Mouse (Mus musculus) activated CD4-positive, CD25-positive, alpha-beta regulatory T cell (primary cell): Measurements from ENCODE around the gene Olfr122. TPM values are rescaled to one million over a fixed set of nuclear protein-coding genes. Genes with fewer than 3 reads are reported as not detected.

Experiments
- polyA plus RNA-seq, 2 experiments: library from polyadenylated mRNA; unstranded; fragments of 100-300 nt; shearing (Covaris generic); gene quantifications; one replicate each; pipeline ENCODE4 v1.2.1; 2017

Gene Olfr122
- under 1 TPM in 1 of 2 experiments, not detected in 1; 0.29 TPM for polyA plus RNA-seq

DNA sequence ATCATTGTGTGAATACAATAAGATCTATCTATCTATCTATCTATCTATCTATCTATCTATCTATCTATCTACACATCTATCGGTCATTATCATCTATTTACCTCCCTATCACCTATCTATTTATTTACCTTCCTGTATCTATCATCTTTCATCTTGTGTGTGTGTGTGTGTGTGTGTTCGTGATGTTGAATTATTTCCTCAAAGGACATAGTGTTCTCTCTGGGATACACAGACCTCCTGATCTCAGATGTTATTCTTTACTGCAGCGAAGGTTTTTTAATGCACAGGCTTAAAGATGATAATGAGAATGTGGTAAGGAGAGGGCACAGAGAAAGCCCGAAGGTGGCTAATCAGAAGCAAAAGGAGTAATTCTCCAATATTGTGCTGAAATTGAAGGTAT lies at the start of gene Olfr122:
Gene Olfr122, plus strand, starts transcription at position 301 of the 400 bp plus-strand sequence.

DNA sequence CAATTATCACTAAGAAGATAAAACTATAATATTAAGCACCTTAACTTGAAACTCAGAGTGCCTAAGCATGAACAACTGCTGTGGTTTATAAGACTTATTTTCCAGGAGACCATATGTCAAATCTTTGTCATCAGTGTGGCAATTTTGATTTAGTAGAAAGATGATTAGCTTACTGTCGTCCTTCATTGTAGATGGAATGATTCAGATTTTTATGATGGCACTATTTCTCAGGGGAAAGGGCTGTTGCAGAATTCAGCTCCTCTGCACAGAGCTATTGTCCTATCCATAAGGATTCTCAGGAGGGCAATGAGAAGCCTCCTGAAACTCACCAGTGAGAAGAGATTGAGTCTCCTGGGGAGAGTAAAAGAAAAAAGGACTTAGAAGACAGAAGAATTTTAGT lies 46.9 kb upstream of the Olfr122 start, which contains the start of gene Olfr120:
Gene Olfr120, plus strand, starts transcription at position 301 of the 400 bp plus-strand sequence.

DNA sequence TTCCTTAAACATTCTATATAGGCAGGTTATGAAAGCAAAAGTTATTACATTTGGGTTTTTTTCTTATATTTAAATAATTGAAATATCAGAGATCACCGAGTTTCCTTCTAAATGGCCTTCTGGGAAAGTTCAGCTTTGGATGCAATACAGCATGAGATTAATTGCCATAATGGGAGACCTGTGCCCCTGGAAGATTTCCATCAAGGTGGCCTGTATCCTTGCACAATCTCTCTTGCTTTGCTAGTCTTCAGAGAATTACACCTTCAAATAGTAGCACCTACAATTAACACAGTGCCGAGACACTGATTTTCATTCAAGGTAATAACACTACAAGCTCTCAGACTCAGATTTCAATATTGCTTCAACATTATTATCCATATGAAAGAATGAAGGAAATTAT lies 24.8 kb downstream of the Olfr122 start, which contains the start of gene Olfr123:
Gene Olfr123, plus strand, starts transcription at position 301 of the 400 bp plus-strand sequence.

DNA sequence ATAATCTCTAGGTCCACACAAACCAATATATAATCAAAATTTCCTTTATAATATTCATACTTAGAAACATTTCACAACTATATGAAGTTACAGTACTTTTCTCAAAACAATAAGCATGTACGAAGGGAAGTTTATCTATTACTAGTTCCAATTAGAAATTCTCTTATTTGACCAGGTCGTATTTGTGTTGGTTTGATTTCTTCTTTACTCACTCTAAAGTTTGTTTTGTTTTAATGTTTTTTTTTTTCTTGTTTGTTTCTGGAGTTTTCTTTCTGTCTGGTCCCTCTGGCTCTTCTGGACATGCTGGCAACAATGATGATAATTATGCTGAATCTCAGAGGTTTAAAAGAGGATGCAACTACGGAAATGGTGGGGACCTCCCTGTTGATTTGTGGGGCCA lies 31.2 kb downstream of the Olfr122 start, which contains the start of gene Olfr124:
Gene Olfr124, plus strand, starts transcription at position 301 of the 400 bp plus-strand sequence.

Other genes with a start within 250 kb of the Olfr122 start
- gene Olfr112, start 199.2 kb upstream of the Olfr122 start, polyA plus RNA-seq: not detected
- gene Olfr113, start 190.9 kb upstream of the Olfr122 start, polyA plus RNA-seq: not detected
- gene Olfr114, start 175.9 kb upstream of the Olfr122 start, polyA plus RNA-seq: not detected
- not detected for gene Olfr115, start 141.5 kb upstream of the Olfr122 start, polyA plus RNA-seq
- gene Olfr116, start 141.4 kb upstream of the Olfr122 start, polyA plus RNA-seq: not detected
- under 1 TPM in 1 of 2 experiments, not detected in 1; 0.09 TPM for gene Olfr117, start 104.8 kb upstream of the Olfr122 start, polyA plus RNA-seq
- under 1 TPM in 1 of 2 experiments, not detected in 1; 0.08 TPM for gene Olfr118, start 101.6 kb upstream of the Olfr122 start, polyA plus RNA-seq
- gene Olfr119, start 72.0 kb upstream of the Olfr122 start, polyA plus RNA-seq: under 1 TPM in 1 of 2 experiments, not detected in 1; 0.12 TPM
- gene Olfr120, start 46.8 kb upstream of the Olfr122 start, polyA plus RNA-seq: not detected
- not detected for gene Olfr121, start 19.8 kb upstream of the Olfr122 start, polyA plus RNA-seq
- gene Olfr123, start 24.9 kb downstream of the Olfr122 start, polyA plus RNA-seq: not detected
- gene Olfr124, start 31.3 kb downstream of the Olfr122 start, polyA plus RNA-seq: not detected
- not detected for gene Olfr125, start 64.3 kb downstream of the Olfr122 start, polyA plus RNA-seq
- gene Olfr126, start 78.9 kb downstream of the Olfr122 start, polyA plus RNA-seq: under 1 TPM in 1 of 2 experiments, not detected in 1; 0.20 TPM
- gene Olfr127, start 131.8 kb downstream of the Olfr122 start, polyA plus RNA-seq: under 1 TPM in 1 of 2 experiments, not detected in 1; 0.31 TPM
- under 1 TPM in 1 of 2 experiments, not detected in 1; 0.20 TPM for gene Olfr128, start 151.9 kb downstream of the Olfr122 start, polyA plus RNA-seq
- gene Olfr761, start 184.5 kb downstream of the Olfr122 start, polyA plus RNA-seq: not detected